Mouse (Mus musculus) heart, adult 2 months (tissue): ENCODE measurements around the gene Bcl2l12.

Experiments used
- CTCF ChIP-seq: fragments of 200-600 bp; IDR thresholded peaks from 2 replicates; pipeline ENCODE4 v1.8.1; 2022; ENCODE audit warnings: antibody characterized with exemption, mild to moderate bottlenecking, moderate library complexity
- EP300 ChIP-seq: fragments of 200-500 bp; IDR thresholded peaks from 2 replicates; pipeline ENCODE4 v1.6.1; 2011; ENCODE audit warnings: low read depth, low read length, control low read depth; ENCODE audit not compliant: insufficient read depth
- POLR2A ChIP-seq: fragments of 200-500 bp; IDR thresholded peaks from 2 replicates; pipeline ENCODE4 v1.6.1; 2011; ENCODE audit warnings: mild to moderate bottlenecking, low read depth, low read length, control low read depth; ENCODE audit not compliant: insufficient read depth

GRCm38 (mm10) chr7:44984833-44985164 is 13.7 kb downstream of the Bcl2l12 start:
- TF ChIP-seq CTCF (no peak), POLR2A (no peak), EP300 (no peak)
